Mouse (Mus musculus) MEL (cell line): ENCODE results near the gene 1700029H14Rik.

Source experiments
- BHLHE40 ChIP-seq: IDR thresholded peaks from 2 replicates; pipeline ENCODE4 v1.6.1; 2012; ENCODE audit warnings: low read depth, mild to moderate bottlenecking, inconsistent platforms, low read length, improper control_type of control experiment, borderline replicate concordance
- CTCF ChIP-seq, 3 experiments: IDR thresholded peaks in 2 of 3; conservative IDR thresholded peaks in 1 of 3; 2 replicates each; pipeline ENCODE4 v1.5.1; 2011 to 2012; ENCODE audit warnings: low read length in 3 of 3, low read depth in 2 of 3, mild to moderate bottlenecking in 2 of 3, improper control_type of control experiment in 1 of 3, inconsistent platforms in 1 of 3, mixed read lengths in 1 of 3, moderate library complexity in 1 of 3; ENCODE audit not compliant: control insufficient read depth in 1 of 3, insufficient read depth in 1 of 3, poor library complexity in 1 of 3, severe bottlenecking in 1 of 3
- EP300 ChIP-seq, 2 experiments: IDR thresholded peaks; 2 replicates each; pipeline ENCODE4 v1.6.1; 2011; ENCODE audit warnings: improper control_type of control experiment in 2 of 2, low read length in 2 of 2, low read depth in 1 of 2, mild to moderate bottlenecking in 1 of 2
- GABPA ChIP-seq: IDR thresholded peaks from 2 replicates; pipeline ENCODE4 v1.6.1; 2012; ENCODE audit warnings: low read depth, mild to moderate bottlenecking, inconsistent platforms, low read length, improper control_type of control experiment, moderate library complexity
- POLR2A ChIP-seq, 2 experiments: IDR thresholded peaks; 2 replicates each; pipeline ENCODE4 v1.6.1; 2011 to 2012; ENCODE audit warnings: low read length in 2 of 2, mild to moderate bottlenecking in 2 of 2, control low read depth in 1 of 2, improper control_type of control experiment in 1 of 2, low read depth in 1 of 2, moderate library complexity in 1 of 2; ENCODE audit not compliant: control insufficient read depth in 1 of 2, insufficient read depth in 1 of 2, poor library complexity in 1 of 2
- USF2 ChIP-seq, 2 experiments: IDR thresholded peaks; 2 replicates each; pipeline ENCODE4 v1.6.1; 2011 to 2012; ENCODE audit warnings: improper control_type of control experiment in 2 of 2, low read length in 2 of 2, borderline replicate concordance in 1 of 2, inconsistent platforms in 1 of 2, low read depth in 1 of 2, mild to moderate bottlenecking in 1 of 2; ENCODE audit not compliant: insufficient read depth in 1 of 2
- ZC3H11A ChIP-seq: IDR thresholded peaks from 2 replicates; pipeline ENCODE4 v1.6.1; 2012; ENCODE audit warnings: low read depth, mild to moderate bottlenecking, inconsistent platforms, low read length, improper control_type of control experiment

DNA sequence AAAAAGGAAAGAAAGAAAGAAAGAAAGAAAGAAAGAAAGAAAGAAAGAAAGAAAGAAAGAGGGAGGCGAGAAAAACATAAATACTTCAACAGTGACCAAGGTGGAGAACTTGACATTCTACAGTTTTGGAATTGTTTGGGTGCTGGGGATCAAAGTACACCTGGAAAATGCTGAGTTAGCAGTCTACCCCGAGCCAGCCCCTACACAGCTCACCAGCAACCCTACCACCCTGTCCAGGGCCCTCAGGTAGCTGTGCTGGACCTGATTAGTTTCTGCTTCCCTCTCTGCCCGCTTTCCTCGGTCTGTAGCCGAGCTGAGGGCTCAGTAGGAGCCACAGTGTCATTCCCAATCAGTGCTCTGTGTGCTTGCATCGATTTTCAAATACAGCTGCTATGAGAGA lies 41.9 kb downstream of the 1700029H14Rik start:
- TF ChIP-seq USF2 (IDR thresholded peaks at IDR 0.05; ENCODE audit: borderline replicate concordance in 1 of 2, insufficient read depth in 1 of 2, low read depth in 1 of 2, low read length in 2 of 2) (no peak), CTCF (IDR thresholded peaks at IDR 0.05 in 2 of 3, conservative IDR thresholded peaks at IDR 0.05 in 1 of 3; ENCODE audit: control insufficient read depth in 1 of 3, insufficient read depth in 1 of 3, low read depth in 2 of 3, low read length in 3 of 3, poor library complexity in 1 of 3, severe bottlenecking in 1 of 3) (no peak), BHLHE40 (no peak), POLR2A (IDR thresholded peaks at IDR 0.05; ENCODE audit: control insufficient read depth in 1 of 2, insufficient read depth in 1 of 2, low read depth in 1 of 2, low read length in 2 of 2, poor library complexity in 1 of 2) (no peak), ZC3H11A (no peak), EP300 (IDR thresholded peaks at IDR 0.05; ENCODE audit: low read depth in 1 of 2, low read length in 2 of 2) (no peak), GABPA (no peak)
